Mouse (Mus musculus) forebrain, embryonic 13.5 days (tissue): ENCODE data around the gene Gm45234. TPM values are rescaled to one million over a fixed set of nuclear protein-coding genes. Genes with fewer than 3 reads are reported as not detected.

Source experiments
- ATAC-seq: fragments of 200-750 bp; cut with Nextera tagmentation; 2 replicates; pipeline ENCODE4 v1.8.0; 2017
- H3K27ac ChIP-seq: fragments of 300-500 bp; sonication (generic); 2 replicates; pipeline ENCODE4 v1.5.1; 2015; ENCODE audit warnings: inconsistent platforms, mild to moderate bottlenecking, moderate library complexity
- H3K27me3 ChIP-seq: fragments of 300-500 bp; sonication (generic); 2 replicates; pipeline ENCODE4 v1.6.1; 2015; ENCODE audit warnings: mild to moderate bottlenecking, inconsistent platforms
- H3K36me3 ChIP-seq: fragments of 300-500 bp; sonication (generic); 2 replicates; pipeline ENCODE4 v1.6.1; 2015; ENCODE audit warnings: mild to moderate bottlenecking, inconsistent platforms; ENCODE audit not compliant: poor library complexity, severe bottlenecking
- H3K4me1 ChIP-seq: fragments of 300-500 bp; sonication (generic); 2 replicates; pipeline ENCODE4 v1.6.1; 2015; ENCODE audit warnings: inconsistent platforms
- H3K4me2 ChIP-seq: fragments of 300-500 bp; sonication (generic); 2 replicates; pipeline ENCODE4 v1.6.1; 2015; ENCODE audit warnings: inconsistent platforms, mild to moderate bottlenecking, moderate library complexity
- H3K4me3 ChIP-seq: fragments of 300-500 bp; sonication (generic); 2 replicates; pipeline ENCODE4 v1.5.1; 2015; ENCODE audit warnings: mild to moderate bottlenecking, inconsistent platforms
- H3K9ac ChIP-seq: fragments of 300-500 bp; sonication (generic); 2 replicates; pipeline ENCODE4 v1.6.1; 2015; ENCODE audit warnings: mild to moderate bottlenecking, inconsistent platforms
- H3K9me3 ChIP-seq: fragments of 300-500 bp; sonication (generic); replicated peaks from 2 replicates; pipeline ENCODE4 v1.6.1; 2016; ENCODE audit warnings: inconsistent platforms
- WGBS: fragments of 180-500 bp; shearing (Covaris S2); methylation state at CpG from one replicate; pipeline ENCODE4 v1.1.7; 2015; 5-methylcytosine and 5-hydroxymethylcytosine counted together
- polyA plus RNA-seq: library from polyadenylated mRNA; unstranded; fragments of >200 nt; fragmentation: Nextera tagmentation; extraction: Ambion mirVana; gene quantifications from 2 replicates; pipeline ENCODE4 v1.2.1, GENCODE M21; 2015

The Gm45234 gene
- polyA plus RNA-seq, 1 experiment from 2014 or later = not detected

- 0 out of 2 replicates have a peak, but pooled peaks cover 9% of the 10 kb centered on the region for H3K36me3 ChIP-seq
- no peaks in the 10 kb centered on the region for H3K9me3 ChIP-seq
- no peak overlapping the region for H3K27ac ChIP-seq
- 85% methylated on average over 3 of the region's 3 CpGs for WGBS
- H3K4me2 ChIP-seq = no peak overlapping the region
- H3K27me3 ChIP-seq = no peaks in the 10 kb centered on the region
- H3K4me1 ChIP-seq = peaks cover 13% of the 10 kb centered on the region
- ATAC-seq = no peak
- no peak overlapping the region for H3K9ac ChIP-seq
- no peak overlapping the region for H3K4me3 ChIP-seq
These were observed 21.4 kb downstream of the Gm45234 start for GRCm38 (mm10) chr6:124734417-124734816.

DNA sequence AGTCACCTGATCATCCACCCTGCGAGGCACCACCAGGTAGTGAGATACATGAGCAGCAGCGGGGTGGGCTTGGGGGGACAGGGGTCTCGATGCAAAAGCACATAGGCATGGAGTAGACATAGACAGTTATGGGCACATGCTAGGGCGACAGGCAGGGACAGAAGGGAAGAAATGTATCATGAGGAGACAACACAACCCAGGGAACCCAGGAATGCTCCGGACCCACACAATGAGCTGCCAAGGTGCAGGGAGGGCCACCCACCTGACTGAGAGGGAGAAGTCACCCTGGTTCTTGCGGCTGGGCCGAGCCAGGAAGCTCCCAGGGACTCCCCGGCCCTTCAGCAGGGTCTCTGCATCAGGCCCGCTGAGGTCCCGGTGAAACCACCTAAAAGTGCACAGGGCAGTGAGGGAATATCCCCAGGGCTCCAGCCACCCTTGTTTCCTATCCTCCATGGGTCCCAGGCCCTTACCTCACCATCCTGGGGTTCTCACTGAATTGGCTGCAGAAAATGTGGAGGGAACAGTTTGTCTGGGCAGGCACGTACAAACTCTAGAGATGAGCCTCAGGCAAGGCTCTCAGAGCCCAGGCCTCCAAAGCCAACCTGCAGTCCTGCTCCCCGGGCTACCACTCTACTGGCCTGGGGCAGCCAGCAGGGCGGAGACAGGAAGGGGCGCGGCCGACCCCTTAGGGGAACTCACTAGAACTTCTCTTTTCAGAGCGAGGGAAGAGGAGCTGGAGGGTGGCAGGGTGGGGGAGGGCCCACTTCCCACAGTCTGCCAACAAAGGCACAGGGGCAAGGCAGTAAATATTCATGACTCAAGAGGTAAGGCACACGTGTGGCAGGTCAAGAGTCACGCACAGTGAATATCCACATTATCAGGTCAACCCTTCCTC, 23.1 kb downstream of the Gm45234 start:
- no peak for ATAC-seq
- Histone ChIP-seq H3K9me3 (no peaks in the 10 kb centered on the region), H3K4me3 (no peak overlapping the region), H3K4me2 (no peak overlapping the region), H3K4me1 (no peaks in the 10 kb centered on the region), H3K36me3 (no peaks in the 10 kb centered on the region), H3K9ac (no peak overlapping the region), H3K27me3 (no peaks in the 10 kb centered on the region), H3K27ac (no peak overlapping the region)
- 56% methylated on average over 19 of the region's 19 CpGs for WGBS

DNA sequence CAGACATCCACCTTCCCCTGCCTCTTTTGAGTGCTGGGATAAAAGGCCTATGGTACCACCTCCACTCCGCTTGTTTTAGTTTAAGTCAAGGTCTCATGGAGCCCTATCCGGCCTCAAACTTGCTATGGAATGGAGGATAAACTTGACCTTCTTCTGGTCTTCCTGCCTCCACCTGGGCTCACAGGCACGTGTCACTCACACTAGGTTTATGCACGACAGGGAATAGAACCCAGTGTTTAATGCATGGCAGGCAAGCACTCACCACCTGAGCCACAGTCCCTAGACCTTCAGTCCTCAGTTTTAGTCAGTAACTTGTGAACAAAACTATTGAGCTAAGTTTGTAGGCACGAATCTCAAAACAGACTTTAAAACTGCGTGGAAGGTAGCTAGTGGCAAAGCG, 24.8 kb downstream of the Gm45234 start:
- no peak overlapping the region for H3K9ac ChIP-seq
- no peak for ATAC-seq
- H3K4me2 ChIP-seq = no peak overlapping the region
- no peaks in the 10 kb centered on the region for H3K27me3 ChIP-seq
- no peaks in the 10 kb centered on the region for H3K9me3 ChIP-seq
- H3K4me1 ChIP-seq = no peaks in the 10 kb centered on the region
- WGBS = 90% methylated on average over 7 of the region's 7 CpGs
- no peak overlapping the region for H3K4me3 ChIP-seq
- H3K36me3 ChIP-seq = no peaks in the 10 kb centered on the region
- no peak overlapping the region for H3K27ac ChIP-seq

DNA sequence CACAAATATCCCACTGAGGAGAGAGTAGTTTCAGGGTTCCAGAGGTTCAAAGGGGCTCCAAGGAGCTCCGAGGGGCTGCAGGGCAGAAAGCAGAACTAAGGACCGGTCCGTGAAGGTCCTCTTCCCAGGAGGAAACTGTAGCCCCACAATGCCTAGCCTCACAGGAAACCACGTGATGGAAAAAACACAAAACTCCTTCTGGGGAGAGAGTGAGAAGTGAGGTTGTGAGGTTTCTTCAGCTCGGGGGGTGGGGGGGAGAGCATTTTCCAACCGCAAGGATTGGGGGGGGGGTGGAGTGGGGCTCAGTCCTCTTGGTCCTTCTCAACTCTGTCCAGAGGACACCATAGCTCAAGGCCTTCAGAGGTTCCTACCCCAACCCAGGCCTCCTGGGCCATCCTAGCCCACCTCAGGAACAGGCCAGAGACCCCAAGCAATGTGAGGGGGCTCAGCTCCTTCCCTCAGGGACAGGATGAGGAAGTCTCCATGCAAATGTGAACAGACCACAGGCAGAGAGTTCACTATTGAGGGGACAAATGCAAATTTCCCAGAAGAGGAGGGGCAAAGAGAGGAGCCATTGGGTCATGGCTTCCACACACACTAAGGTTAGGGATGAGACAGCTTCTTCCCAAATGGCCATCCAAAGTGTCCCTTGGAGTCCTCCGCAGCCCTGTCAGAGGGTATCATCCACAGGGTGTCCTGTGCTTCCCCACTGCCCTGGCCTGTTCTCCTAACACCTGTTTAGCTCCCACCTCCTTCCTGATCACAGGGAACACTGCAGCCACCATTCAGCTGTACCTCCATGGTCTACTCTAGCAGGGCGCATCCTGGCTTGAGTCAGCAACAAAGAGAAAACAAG, 25.7 kb downstream of the Gm45234 start:
- Histone ChIP-seq H3K4me2 (no peak overlapping the region), H3K27me3 (no peaks in the 10 kb centered on the region), H3K9me3 (no peaks in the 10 kb centered on the region), H3K4me3 (no peak overlapping the region), H3K9ac (no peak overlapping the region), H3K4me1 (no peaks in the 10 kb centered on the region), H3K27ac (no peak overlapping the region), H3K36me3 (no peaks in the 10 kb centered on the region)
- 89% methylated on average over 7 of the region's 8 CpGs for WGBS
- no peak for ATAC-seq

DNA sequence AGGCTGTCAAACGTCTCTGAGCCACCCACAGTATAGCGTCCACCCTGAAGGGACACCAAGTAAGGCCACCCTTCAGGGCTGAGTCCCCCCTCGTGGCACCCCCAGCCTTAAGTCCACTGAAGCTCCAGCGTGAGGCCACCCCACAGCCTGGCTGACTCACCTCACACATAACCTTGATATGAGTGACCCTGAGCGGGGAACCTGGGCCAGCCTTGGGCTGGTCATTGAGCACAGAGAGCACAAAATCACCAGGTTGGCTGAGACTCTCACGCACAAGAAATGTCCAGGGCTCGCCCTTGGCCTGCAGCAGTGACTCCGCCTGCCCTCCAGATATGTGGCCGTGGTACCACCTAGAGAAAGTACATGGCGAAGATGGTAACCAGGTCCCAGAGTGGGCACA, 27.2 kb downstream of the Gm45234 start:
- Histone ChIP-seq H3K27me3 (no peaks in the 10 kb centered on the region), H3K36me3 (no peaks in the 10 kb centered on the region), H3K4me2 (no peak overlapping the region), H3K27ac (no peak overlapping the region), H3K4me1 (no peaks in the 10 kb centered on the region), H3K9ac (no peak overlapping the region), H3K4me3 (no peak overlapping the region), H3K9me3 (no peaks in the 10 kb centered on the region)
- no peak for ATAC-seq
- WGBS = 90% methylated on average over 10 of the region's 10 CpGs

DNA sequence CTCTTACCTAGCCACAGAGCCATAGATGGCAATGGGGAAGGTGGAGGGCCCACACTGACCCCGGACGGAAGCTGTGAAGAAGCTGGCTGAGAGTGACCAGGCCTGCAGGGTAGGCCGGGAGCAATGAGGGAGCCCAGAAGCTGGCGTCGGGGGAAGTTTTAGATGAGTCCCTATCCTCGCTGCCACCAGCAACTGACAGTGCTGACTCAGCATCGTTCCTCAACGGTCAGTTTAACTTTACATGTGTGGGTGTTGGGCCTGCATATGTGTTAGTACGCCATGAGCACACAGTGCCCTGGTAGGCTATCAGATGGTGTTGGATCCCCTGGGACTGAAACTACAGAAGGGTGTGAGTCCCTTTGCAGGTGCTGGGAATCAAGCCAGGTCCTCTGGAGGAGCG, 31.3 kb downstream of the Gm45234 start:
- ATAC-seq = no peak
- Histone ChIP-seq H3K27ac (no peak overlapping the region), H3K4me2 (no peak overlapping the region), H3K36me3 (no peaks in the 10 kb centered on the region), H3K4me1 (no peaks in the 10 kb centered on the region), H3K9me3 (no peaks in the 10 kb centered on the region), H3K27me3 (no peaks in the 10 kb centered on the region), H3K4me3 (no peak overlapping the region), H3K9ac (no peak overlapping the region)
- WGBS = 89% methylated on average over 10 of the region's 10 CpGs

- Histone ChIP-seq H3K4me1 (no peaks in the 10 kb centered on the region), H3K4me3 (no peak overlapping the region), H3K36me3 (no peaks in the 10 kb centered on the region), H3K4me2 (no peak overlapping the region), H3K27me3 (no peaks in the 10 kb centered on the region), H3K9ac (no peak overlapping the region), H3K9me3 (no peaks in the 10 kb centered on the region), H3K27ac (no peak overlapping the region)
- WGBS = 83% methylated on average over 8 of the region's 8 CpGs
- no peak for ATAC-seq
These were observed 32.3 kb downstream of the Gm45234 start for GRCm38 (mm10) chr6:124723541-124723940.

GRCm38 (mm10) chr6:124722876-124723473, 32.8 kb downstream of the Gm45234 start:
- Histone ChIP-seq H3K4me2 (no peak overlapping the region), H3K36me3 (peaks cover under 1% of the 10 kb centered on the region; the same call in 1 of the 2 replicates), H3K27me3 (no peaks in the 10 kb centered on the region), H3K4me3 (no peak overlapping the region), H3K9me3 (no peaks in the 10 kb centered on the region), H3K4me1 (no peaks in the 10 kb centered on the region), H3K27ac (no peak overlapping the region), H3K9ac (no peak overlapping the region)
- ATAC-seq = no peak
- WGBS = 76% methylated on average over 6 of the region's 6 CpGs

- no peak overlapping the region for H3K4me2 ChIP-seq
- peaks cover 22% of the 10 kb centered on the region for H3K36me3 ChIP-seq
- H3K9ac ChIP-seq = no peak overlapping the region; the same call in 1 of the 2 replicates
- no peaks in the 10 kb centered on the region; the same call in 1 of the 2 replicates for H3K4me1 ChIP-seq
- no peak overlapping the region for H3K4me3 ChIP-seq
- WGBS = 61% methylated on average over 11 of the region's 11 CpGs
- no peaks in the 10 kb centered on the region for H3K27me3 ChIP-seq
- ATAC-seq = no peak
- H3K27ac ChIP-seq = no peak overlapping the region
- H3K9me3 ChIP-seq = no peaks in the 10 kb centered on the region
These were observed 34.9 kb downstream of the Gm45234 start for GRCm38 (mm10) chr6:124720904-124721303.

DNA sequence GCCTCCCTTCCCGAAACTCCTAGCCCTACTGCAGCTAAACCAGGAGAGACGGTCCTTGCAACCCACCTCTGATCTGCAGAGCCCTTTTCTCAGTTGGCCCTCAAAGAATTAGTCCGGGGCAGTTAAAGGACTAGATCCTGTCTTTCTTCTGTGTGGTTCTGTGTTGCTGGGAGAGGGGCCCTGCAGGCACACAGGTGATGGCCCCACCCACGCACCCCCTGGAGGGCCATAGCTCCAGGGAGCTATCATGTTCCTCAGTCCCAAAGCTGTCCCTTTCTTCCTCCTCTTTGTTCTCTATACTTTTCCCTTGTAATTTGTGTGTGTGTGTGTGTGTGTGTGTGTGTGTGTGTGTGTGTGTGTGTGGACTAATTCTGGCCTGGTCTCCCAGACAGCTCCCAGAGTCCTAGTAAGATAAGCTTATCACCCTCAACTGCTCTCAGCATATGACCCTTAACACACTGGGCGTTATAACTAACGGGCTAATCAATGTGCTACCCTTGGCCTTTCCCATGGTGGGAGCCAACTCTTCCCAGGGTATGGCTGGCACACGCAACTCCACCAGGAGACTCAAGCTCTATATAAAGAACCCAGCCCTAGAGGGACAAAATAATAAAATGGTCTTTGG, 36.4 kb downstream of the Gm45234 start:
- H3K9me3 ChIP-seq = no peaks in the 10 kb centered on the region
- 71% methylated on average over 7 of the region's 7 CpGs for WGBS
- no peak overlapping the region for H3K27ac ChIP-seq
- H3K36me3 ChIP-seq = peaks cover 36% of the 10 kb centered on the region
- no peak overlapping the region for H3K4me3 ChIP-seq
- no peak for ATAC-seq
- H3K27me3 ChIP-seq = no peaks in the 10 kb centered on the region
- H3K4me2 ChIP-seq = no peak overlapping the region
- H3K4me1 ChIP-seq = no peaks in the 10 kb centered on the region; the same call in 1 of the 2 replicates
- peak overlapping the region; percentile 13; the same call in 1 of the 2 replicates for H3K9ac ChIP-seq

GRCm38 (mm10) chr6:124718703-124719102, 37.1 kb downstream of the Gm45234 start:
- H3K27me3 ChIP-seq = no peaks in the 10 kb centered on the region
- H3K36me3 ChIP-seq = peaks cover 42% of the 10 kb centered on the region
- WGBS = 62% methylated on average over 15 of the region's 16 CpGs
- no peaks in the 10 kb centered on the region for H3K9me3 ChIP-seq
- H3K9ac ChIP-seq = no peak overlapping the region
- no peak for ATAC-seq
- no peak overlapping the region for H3K4me3 ChIP-seq
- H3K4me1 ChIP-seq = peaks cover 4% of the 10 kb centered on the region
- H3K4me2 ChIP-seq = no peak overlapping the region
- no peak overlapping the region for H3K27ac ChIP-seq
